Mouse (Mus musculus): Measurements from ENCODE around the gene Vkorc1. TPM values are rescaled to one million over a fixed set of nuclear protein-coding genes. Genes with fewer than 3 reads are reported as not detected.
A peak's percentile ranks its signal among the peaks of the same experiment; 100 is the strongest.
"Not testable (repeated sequence)": the region's sequence is repeated elsewhere in the genome, so short reads cannot be mapped to it uniquely, and the experiment has no call there.

The Vkorc1 gene
- 513 and 556 TPM in 2 replicates for polyA plus RNA-seq (2015; fragmentation: Nextera tagmentation; extraction: Ambion mirVana)

- Histone ChIP-seq H3K9me3 (ENCODE audit: low read length) (no peaks in the 10 kb centered on the region), H3K4me3 (ENCODE audit: low read depth, low read length) (peak within 1 kb of the TSS; percentile 64), H3K27ac (ENCODE audit: low read depth) (peak within 1 kb of the TSS; percentile 92), H3K27me3 (ENCODE audit: insufficient read depth, low read length) (no peaks in the 10 kb centered on the region), H3K4me2 (ENCODE audit: low read depth, low read length) (peak within 1 kb of the TSS; percentile 90), H3K9ac (replicated peaks) (peak within 1 kb of the TSS; percentile 73), H3K4me1 (ENCODE audit: insufficient read depth) (peaks cover 28% of the 10 kb centered on the region), H3K36me3 (replicated peaks; ENCODE audit: insufficient read depth, low read length) (peaks cover 4% of the 10 kb centered on the region; the same call in 1 of the 2 replicates)
- ATAC-seq (peak; percentile 91), DNase-seq (peak; percentile 95)
- 1% methylated on average over 26 of the region's 26 CpGs for WGBS (ENCODE audit: insufficient replicate concordance)
- peak; percentile 23; the same call in 1 of the 2 replicates for TF ChIP-seq EP300 (IDR thresholded peaks at IDR 0.05; ENCODE audit: low read depth)
- TF ChIP-seq CTCF (IDR thresholded peaks at IDR 0.05; ENCODE audit: low read depth), result peak; percentile 68
Measured at GRCm38 (mm10) chr7:127895442-127895841, at the start of gene Vkorc1, which contains the start of gene Gm21974. Gene Vkorc1, minus strand, starts transcription at chr7:127895617. Gene Gm21974, minus strand, starts transcription at chr7:127895454.

- Histone ChIP-seq H3K4me1 (ENCODE audit: insufficient read depth) (no peaks in the 10 kb centered on the region), H3K27ac (ENCODE audit: low read depth) (no peak overlapping the region), H3K36me3 (replicated peaks; ENCODE audit: insufficient read depth, low read length) (no peaks in the 10 kb centered on the region), H3K4me3 (ENCODE audit: low read depth, low read length) (no peak overlapping the region), H3K27me3 (ENCODE audit: insufficient read depth, low read length) (peaks cover 12% of the 10 kb centered on the region; the same call in 1 of the 2 replicates), H3K4me2 (ENCODE audit: low read depth, low read length) (no peak overlapping the region), H3K9me3 (ENCODE audit: low read length) (no peaks in the 10 kb centered on the region), H3K9ac (replicated peaks) (no peak overlapping the region)
- peak; percentile 13 for DNase-seq
- ATAC-seq, result no peak
- 19% methylated on average over 23 of the region's 23 CpGs for WGBS (ENCODE audit: insufficient replicate concordance)
- no peak for TF ChIP-seq EP300 (IDR thresholded peaks at IDR 0.05; ENCODE audit: low read depth)
- no peak for TF ChIP-seq CTCF (IDR thresholded peaks at IDR 0.05; ENCODE audit: low read depth)
Measured at GRCm38 (mm10) chr7:127944614-127945013, 49.2 kb upstream of the Vkorc1 start.

GRCm38 (mm10) chr7:127942097-127942496 lies 46.7 kb upstream of the Vkorc1 start:
- not testable (repeated sequence) for H3K4me2 ChIP-seq (ENCODE audit: low read depth, low read length); DNase-seq; H3K4me1 ChIP-seq (ENCODE audit: insufficient read depth); H3K9me3 ChIP-seq (ENCODE audit: low read length); ATAC-seq; H3K9ac ChIP-seq (replicated peaks); H3K36me3 ChIP-seq (replicated peaks; ENCODE audit: insufficient read depth, low read length); H3K4me3 ChIP-seq (ENCODE audit: low read depth, low read length); H3K27ac ChIP-seq (ENCODE audit: low read depth)
- peak; percentile 36 for TF ChIP-seq CTCF (IDR thresholded peaks at IDR 0.05; ENCODE audit: low read depth)
- peaks cover 12% of the 10 kb centered on the region; the same call in 1 of the 2 replicates for H3K27me3 ChIP-seq (ENCODE audit: insufficient read depth, low read length)
- WGBS (ENCODE audit: insufficient replicate concordance), result 43% methylated on average over 2 of the region's 2 CpGs

GRCm38 (mm10) chr7:127936216-127936884 lies 40.9 kb upstream of the Vkorc1 start:
- no peak for ATAC-seq
- H3K27me3 ChIP-seq (ENCODE audit: insufficient read depth, low read length), result no peaks in the 10 kb centered on the region
- DNase-seq, result no peak
- H3K9ac ChIP-seq (replicated peaks), result peak overlapping the region; percentile 69
- no peaks in the 10 kb centered on the region for H3K36me3 ChIP-seq (replicated peaks; ENCODE audit: insufficient read depth, low read length)
- peak overlapping the region; percentile 98 for H3K4me2 ChIP-seq (ENCODE audit: low read depth, low read length)
- peaks cover 22% of the 10 kb centered on the region for H3K4me1 ChIP-seq (ENCODE audit: insufficient read depth)
- no peak for TF ChIP-seq CTCF (IDR thresholded peaks at IDR 0.05; ENCODE audit: low read depth)
- TF ChIP-seq EP300 (IDR thresholded peaks at IDR 0.05; ENCODE audit: low read depth), result no peak
- 56% methylated on average over 18 of the region's 18 CpGs for WGBS (ENCODE audit: insufficient replicate concordance)
- no peak overlapping the region for H3K27ac ChIP-seq (ENCODE audit: low read depth)
- peak overlapping the region; percentile 61 for H3K4me3 ChIP-seq (ENCODE audit: low read depth, low read length)
- no peaks in the 10 kb centered on the region for H3K9me3 ChIP-seq (ENCODE audit: low read length)

GRCm38 (mm10) chr7:127935748-127936159 lies 40.3 kb upstream of the Vkorc1 start:
- Histone ChIP-seq H3K9me3 (ENCODE audit: low read length) (no peaks in the 10 kb centered on the region), H3K4me3 (ENCODE audit: low read depth, low read length) (peak overlapping the region; percentile 61), H3K4me2 (ENCODE audit: low read depth, low read length) (peak overlapping the region; percentile 98), H3K4me1 (ENCODE audit: insufficient read depth) (peaks cover 25% of the 10 kb centered on the region), H3K36me3 (replicated peaks; ENCODE audit: insufficient read depth, low read length) (no peaks in the 10 kb centered on the region), H3K9ac (replicated peaks) (peak overlapping the region; percentile 69), H3K27me3 (ENCODE audit: insufficient read depth, low read length) (no peaks in the 10 kb centered on the region), H3K27ac (ENCODE audit: low read depth) (no peak overlapping the region)
- ATAC-seq (peak; percentile 35), DNase-seq (no peak)
- under 1% methylated on average over 38 of the region's 38 CpGs for WGBS (ENCODE audit: insufficient replicate concordance)
- TF ChIP-seq CTCF (IDR thresholded peaks at IDR 0.05; ENCODE audit: low read depth) (no peak), EP300 (IDR thresholded peaks at IDR 0.05; ENCODE audit: low read depth) (no peak)

- Histone ChIP-seq H3K4me1 (ENCODE audit: insufficient read depth) (peaks cover 25% of the 10 kb centered on the region), H3K36me3 (replicated peaks; ENCODE audit: insufficient read depth, low read length) (no peaks in the 10 kb centered on the region), H3K9me3 (ENCODE audit: low read length) (no peaks in the 10 kb centered on the region), H3K4me2 (ENCODE audit: low read depth, low read length) (peak overlapping the region; percentile 98), H3K4me3 (ENCODE audit: low read depth, low read length) (peak overlapping the region; percentile 61), H3K27me3 (ENCODE audit: insufficient read depth, low read length) (no peaks in the 10 kb centered on the region), H3K27ac (ENCODE audit: low read depth) (peak overlapping the region; percentile 37; the same call in 1 of the 2 replicates), H3K9ac (replicated peaks) (peak overlapping the region; percentile 69)
- ATAC-seq (peak; percentile 89), DNase-seq (peak; percentile 95)
- 6% methylated on average over 31 of the region's 32 CpGs for whole genome bisulfite sequencing (ENCODE audit: insufficient replicate concordance)
- peak; percentile 100 for TF ChIP-seq CTCF (IDR thresholded peaks at IDR 0.05; ENCODE audit: low read depth)
- TF ChIP-seq EP300 (IDR thresholded peaks at IDR 0.05; ENCODE audit: low read depth), result no peak
Measured at GRCm38 (mm10) chr7:127935028-127935722, 39.8 kb upstream of the Vkorc1 start.

Data from liver, postnatal 0 days (tissue).